Mouse (Mus musculus) lung, postnatal 0 days (tissue): ENCODE measurements around the gene Cenpa.

Experiments
- CTCF ChIP-seq: IDR thresholded peaks from 2 replicates; pipeline ENCODE4 v1.5.1; 2016; ENCODE audit warnings: antibody characterized with exemption, mild to moderate bottlenecking
- EP300 ChIP-seq: IDR thresholded peaks from 2 replicates; pipeline ENCODE4 v1.6.1; 2016; ENCODE audit warnings: antibody characterized with exemption, mild to moderate bottlenecking, control low read depth

DNA sequence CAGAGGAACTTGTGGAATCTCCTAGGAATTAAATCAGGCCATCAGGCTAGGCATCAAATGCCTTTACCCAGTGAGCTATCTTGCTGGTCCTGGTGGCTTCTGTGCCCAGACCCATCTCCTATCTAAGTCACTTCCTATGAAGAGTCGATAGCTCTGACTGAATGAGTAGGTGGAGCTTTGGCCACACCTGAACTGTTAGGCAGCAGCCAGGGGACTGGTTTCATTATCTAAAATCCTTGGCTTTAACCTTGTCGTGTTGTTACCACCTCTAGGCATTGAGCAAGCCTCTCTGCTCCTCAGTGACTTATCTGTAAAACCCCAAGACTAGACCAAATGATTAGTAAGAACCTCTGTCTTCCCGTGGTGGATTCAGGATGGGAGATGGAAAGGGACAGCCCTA, 49.2 kb upstream of the Cenpa start:
- TF ChIP-seq CTCF (no peak), EP300 (no peak)
